7 mouse cellular contexts compared by ENCODE assay signal in genomic region chr16:85803613-85804551, GRCm38 (mm10). TPM values are rescaled to one million over a fixed set of nuclear protein-coding genes. Genes with fewer than 3 reads are reported as not detected.
DNase-seq lines count a peak whose midpoint lies in the region; ATAC-seq and TF ChIP-seq lines count a peak whose summit lies in the region.

No protein-coding gene starts in this region.

- no peak for ATAC-seq in hindbrain, embryonic 14.5 days (ENCODE audit: low FRiP score)
- no peak for ATAC-seq in limb, embryonic 15.5 days (ENCODE audit: insufficient number of reproducible peaks, low FRiP score, low TSS enrichment, low read depth)
- no peak for ATAC-seq in midbrain, postnatal 0 days (ENCODE audit: low FRiP score)

- peaks cover 8% of the 10 kb centered on the region for H3K4me1 ChIP-seq in hindbrain, embryonic 14.5 days (replicated peaks; ENCODE audit: control insufficient read depth, insufficient read depth, low read length)
- H3K4me1 ChIP-seq in limb, embryonic 15.5 days = peaks cover 26% of the 10 kb centered on the region
- 0 out of 2 replicates have a peak, but pooled peaks cover 5% of the 10 kb centered on the region for H3K4me1 ChIP-seq in midbrain, postnatal 0 days (ENCODE audit: insufficient read depth, low read length)

- H3K9ac ChIP-seq in hindbrain, embryonic 14.5 days = peak overlapping the region; percentile 56; the same call in 1 of the 2 replicates
- H3K9ac ChIP-seq in limb, embryonic 15.5 days = peak overlapping the region; percentile 78
- peak overlapping the region; percentile 64; the same call in 1 of the 2 replicates for H3K9ac ChIP-seq in midbrain, postnatal 0 days (replicated peaks; ENCODE audit: low read length, poor library complexity, severe bottlenecking)

- peak overlapping the region; percentile 91 for H3K4me2 ChIP-seq in hindbrain, embryonic 14.5 days (replicated peaks)
- H3K4me2 ChIP-seq in limb, embryonic 15.5 days = peak overlapping the region; percentile 92
- H3K4me2 ChIP-seq in midbrain, postnatal 0 days (ENCODE audit: low read depth, low read length, poor library complexity, severe bottlenecking) = peak overlapping the region; percentile 100

- H3K27ac ChIP-seq in hindbrain, embryonic 14.5 days = peak overlapping the region; percentile 76
- H3K27ac ChIP-seq in limb, embryonic 15.5 days = peak overlapping the region; percentile 95
- H3K27ac ChIP-seq in midbrain, postnatal 0 days (ENCODE audit: low read depth, low read length) = 0 out of 2 replicates have a peak overlapping the region, but pooled peaks have one; percentile 1

- H3K36me3 ChIP-seq in hindbrain, embryonic 14.5 days (replicated peaks; ENCODE audit: control insufficient read depth, insufficient read depth) = no peaks in the 10 kb centered on the region; the same call in 1 of the 2 replicates
- H3K36me3 ChIP-seq in limb, embryonic 15.5 days = peaks cover 7% of the 10 kb centered on the region
- no peaks in the 10 kb centered on the region for H3K36me3 ChIP-seq in midbrain, postnatal 0 days (ENCODE audit: insufficient read depth, low read length)

- H3K27me3 ChIP-seq in hindbrain, embryonic 14.5 days (ENCODE audit: control insufficient read depth, insufficient read depth, low read length) = peaks cover 14% of the 10 kb centered on the region; the same call in 1 of the 2 replicates
- H3K27me3 ChIP-seq in limb, embryonic 15.5 days = no peaks in the 10 kb centered on the region
- no peaks in the 10 kb centered on the region for H3K27me3 ChIP-seq in midbrain, postnatal 0 days (ENCODE audit: insufficient read depth, low read length)

- H3K9me3 ChIP-seq in hindbrain, embryonic 14.5 days (ENCODE audit: control insufficient read depth, low read length) = no peaks in the 10 kb centered on the region
- H3K9me3 ChIP-seq in limb, embryonic 15.5 days = no peaks in the 10 kb centered on the region
- no peaks in the 10 kb centered on the region for H3K9me3 ChIP-seq in midbrain, postnatal 0 days (ENCODE audit: low read length)

- H3K4me3 ChIP-seq in hindbrain, embryonic 14.5 days (replicated peaks; ENCODE audit: low read length) = peak overlapping the region; percentile 65
- peak overlapping the region; percentile 69 for H3K4me3 ChIP-seq in limb, embryonic 15.5 days
- H3K4me3 ChIP-seq in midbrain, postnatal 0 days (ENCODE audit: low read depth, low read length) = peak overlapping the region; percentile 48

- TF ChIP-seq CTCF in midbrain, postnatal 0 days (IDR thresholded peaks at IDR 0.05) = no peak

- peak; percentile 73 for DNase-seq in ZHBTc4 (ENCODE audit: low read depth, low spot score)
- peak; percentile 13 for DNase-seq in cerebellum, adult 8-10 months
- peak; percentile 61 to 78 for DNase-seq in gastrocnemius, adult 8-10 months (ENCODE audit: low spot score in 2 of 2)
- peak; percentile 43 for DNase-seq in hindbrain, embryonic 14.5 days (ENCODE audit: low spot score)
- peak; percentile 59 for DNase-seq in midbrain, postnatal 0 days (ENCODE audit: low spot score)
- DNase-seq in urinary bladder, postnatal 25 days (ENCODE audit: low spot score) = peak; percentile 61

- WGBS in hindbrain, embryonic 14.5 days = under 1% methylated on average over 22 of the region's 25 CpGs
- WGBS in limb, embryonic 15.5 days = under 1% methylated on average over 21 of the region's 25 CpGs
- WGBS in midbrain, postnatal 0 days = 1% methylated on average over 25 of the region's 25 CpGs

RNA-seq across cellular contexts. Expression of gene Adamts1, which starts 1.0 kb away (rescaled TPM):
- total RNA-seq in gastrocnemius, adult 8-10 months (2022) = 10 to 100 TPM; 20.0 to 27.3 (median 24.0) TPM
- polyA plus RNA-seq in hindbrain, embryonic 14.5 days (2014; fragmentation: Nextera tagmentation; extraction: Ambion mirVana) = 12.0 and 12.7 TPM in 2 replicates
- polyA plus RNA-seq in limb, embryonic 15.5 days (2015; fragmentation: Nextera tagmentation; extraction: Ambion mirVana) = 47.3 and 49.5 TPM in 2 replicates
- 11.6 and 11.9 TPM in 2 replicates for total RNA-seq in midbrain, postnatal 0 days (2014; rRNA removed)
- polyA plus RNA-seq in midbrain, postnatal 0 days (2015; fragmentation: Nextera tagmentation; extraction: Ambion mirVana) = 2.8 TPM in 2 replicates

Comparison
In these comparisons a context has a peak if more than half of its experiments do, and no peak if none do; other contexts are left out.
1. DNase-seq: peak in every context shown above with its lines; median percentile 73 in ZHBTc4; 70 in gastrocnemius, adult 8-10 months; 61 in urinary bladder, postnatal 25 days; 59 in midbrain, postnatal 0 days; 43 in hindbrain, embryonic 14.5 days; 13 in cerebellum, adult 8-10 months.
2. H3K27ac ChIP-seq: peak in every context shown above with its lines; median percentile 95 in limb, embryonic 15.5 days; 76 in hindbrain, embryonic 14.5 days; 1 in midbrain, postnatal 0 days.